Mouse (Mus musculus) CH12.LX (cell line): ENCODE data around the gene Psmc3ip. TPM values are rescaled to one million over a fixed set of nuclear protein-coding genes. Genes with fewer than 3 reads are reported as not detected.

Experiments used
- DNase-seq: peaks from one replicate; pipeline ENCODE4 v3.0.0-alpha.2; 2013; ENCODE audit errors: extremely low read depth
- H3K27ac ChIP-seq: 2 replicates; pipeline ENCODE4 v1.5.1; 2012; ENCODE audit warnings: low read depth, mild to moderate bottlenecking, control low read depth, moderate library complexity; ENCODE audit not compliant: insufficient read depth
- H3K27me3 ChIP-seq: replicated peaks from 2 replicates; pipeline ENCODE3; 2012; ENCODE audit warnings: inconsistent platforms
- H3K36me3 ChIP-seq, 2 experiments: replicated peaks in 1 of 2; 2 replicates each; pipeline versions ENCODE3 to v1.6.1; 2012; ENCODE audit warnings: inconsistent platforms in 1 of 2, low read length in 1 of 2, mild to moderate bottlenecking in 1 of 2, mixed read lengths in 1 of 2, moderate library complexity in 1 of 2; ENCODE audit not compliant: control insufficient read depth in 1 of 2, insufficient read depth in 1 of 2
- H3K4me1 ChIP-seq, 2 experiments: 2 replicates each; pipeline ENCODE4 v1.6.1; 2012; ENCODE audit warnings: inconsistent platforms in 1 of 2, moderate library complexity in 1 of 2; ENCODE audit not compliant: insufficient read depth in 2 of 2, control insufficient read depth in 1 of 2
- H3K4me2 ChIP-seq: 2 replicates; pipeline ENCODE4 v1.6.1; 2012; ENCODE audit warnings: low read depth, mild to moderate bottlenecking, control low read depth; ENCODE audit not compliant: poor library complexity, insufficient read depth, severe bottlenecking
- H3K4me3 ChIP-seq, 3 experiments: fragments of 150-350 bp in 1 of 3; sonication (generic) in 1 of 3; replicated peaks in 1 of 3; 2 replicates each; pipeline versions ENCODE3 to v1.5.1; 2011 to 2012; ENCODE audit warnings: low read depth in 2 of 3, low read length in 2 of 3, mild to moderate bottlenecking in 2 of 3, moderate library complexity in 2 of 3, control low read depth in 1 of 3, improper control_type of control experiment in 1 of 3, inconsistent platforms in 1 of 3, mixed read lengths in 1 of 3; ENCODE audit not compliant: poor library complexity in 1 of 3
- H3K79me2 ChIP-seq: replicated peaks from 2 replicates; pipeline ENCODE4 v1.6.1; 2012; ENCODE audit warnings: mild to moderate bottlenecking, moderate library complexity; ENCODE audit not compliant: control insufficient read depth, poor library complexity, insufficient read depth, severe bottlenecking; ENCODE audit errors: extremely low read depth
- H3K9ac ChIP-seq: 2 replicates; pipeline ENCODE4 v1.6.1; 2012; ENCODE audit warnings: low read depth, mild to moderate bottlenecking, control low read depth, moderate library complexity; ENCODE audit not compliant: insufficient read depth
- H3K9me3 ChIP-seq: replicated peaks from 2 replicates; pipeline ENCODE3; 2012; ENCODE audit warnings: low read length, inconsistent platforms, mixed read lengths
- BHLHE40 ChIP-seq: IDR thresholded peaks from 2 replicates; pipeline ENCODE4 v1.6.1; 2011; ENCODE audit warnings: mild to moderate bottlenecking, low read depth, low read length, improper control_type of control experiment
- CHD1 ChIP-seq: IDR thresholded peaks from 2 replicates; pipeline ENCODE4 v1.6.1; 2012; ENCODE audit warnings: low read depth, low read length, improper control_type of control experiment, inconsistent platforms
- CTCF ChIP-seq, 2 experiments: IDR thresholded peaks in 1 of 2; conservative IDR thresholded peaks in 1 of 2; 2 replicates each; pipeline ENCODE4 v1.5.1; 2011 to 2012; ENCODE audit warnings: low read depth in 2 of 2, low read length in 2 of 2, improper control_type of control experiment in 1 of 2, inconsistent platforms in 1 of 2, mild to moderate bottlenecking in 1 of 2, moderate library complexity in 1 of 2
- ELF1 ChIP-seq: IDR thresholded peaks from 2 replicates; pipeline ENCODE4 v1.6.1; 2014; ENCODE audit warnings: low read depth, mild to moderate bottlenecking, inconsistent platforms, low read length, improper control_type of control experiment
- EP300 ChIP-seq: IDR thresholded peaks from 2 replicates; pipeline ENCODE4 v1.6.1; 2011; ENCODE audit warnings: low read length, improper control_type of control experiment
- ETS1 ChIP-seq: conservative IDR thresholded peaks from 2 replicates; pipeline ENCODE4 v1.6.1; 2012; ENCODE audit warnings: low read depth, mild to moderate bottlenecking, inconsistent platforms, low read length, improper control_type of control experiment, moderate library complexity
- IRF4 ChIP-seq: IDR thresholded peaks from 2 replicates; pipeline ENCODE4 v1.6.1; 2014; ENCODE audit warnings: low read depth, mild to moderate bottlenecking, inconsistent platforms, low read length, improper control_type of control experiment
- JUND ChIP-seq: conservative IDR thresholded peaks from 2 replicates; pipeline ENCODE4 v1.6.1; 2011; ENCODE audit warnings: low read depth, low read length, improper control_type of control experiment
- MAFK ChIP-seq: IDR thresholded peaks from 2 replicates; pipeline ENCODE4 v1.6.1; 2011; ENCODE audit warnings: low read length, improper control_type of control experiment; ENCODE audit not compliant: insufficient replicate concordance
- MAX ChIP-seq: IDR thresholded peaks from 2 replicates; pipeline ENCODE4 v1.6.1; 2011; ENCODE audit warnings: low read length, improper control_type of control experiment
- MAZ ChIP-seq: IDR thresholded peaks from 2 replicates; pipeline ENCODE4 v1.6.1; 2012; ENCODE audit warnings: low read depth, mild to moderate bottlenecking, inconsistent platforms, low read length, improper control_type of control experiment, moderate library complexity
- MEF2A ChIP-seq: IDR thresholded peaks from 2 replicates; pipeline ENCODE4 v1.6.1; 2014; ENCODE audit warnings: low read depth, mild to moderate bottlenecking, inconsistent platforms, low read length, improper control_type of control experiment, borderline replicate concordance
- MXI1 ChIP-seq: IDR thresholded peaks from 2 replicates; pipeline ENCODE4 v1.6.1; 2011; ENCODE audit warnings: mild to moderate bottlenecking, low read depth, low read length, improper control_type of control experiment
- MYC ChIP-seq: IDR thresholded peaks from 2 replicates; pipeline ENCODE4 v1.6.1; 2011; ENCODE audit warnings: low read depth, mild to moderate bottlenecking, improper control_type of control experiment, low read length
- POLR2AphosphoS2 ChIP-seq: IDR thresholded peaks from 2 replicates; pipeline ENCODE4 v1.6.1; 2011; ENCODE audit warnings: low read depth, low read length, improper control_type of control experiment
- RAD21 ChIP-seq: IDR thresholded peaks from 2 replicates; pipeline ENCODE4 v1.6.1; 2011; ENCODE audit warnings: low read depth, mild to moderate bottlenecking, low read length, improper control_type of control experiment, moderate library complexity
- SIN3A ChIP-seq: IDR thresholded peaks from 2 replicates; pipeline ENCODE4 v1.6.1; 2012; ENCODE audit warnings: low read length, improper control_type of control experiment, inconsistent platforms
- TBP ChIP-seq: conservative IDR thresholded peaks from 2 replicates; pipeline ENCODE4 v1.6.1; 2011; ENCODE audit warnings: low read depth, low read length, improper control_type of control experiment
- TCF12 ChIP-seq: IDR thresholded peaks from 2 replicates; pipeline ENCODE4 v1.6.1; 2014; ENCODE audit warnings: low read depth, mild to moderate bottlenecking, inconsistent platforms, low read length, improper control_type of control experiment
- USF1 ChIP-seq: IDR thresholded peaks from 2 replicates; pipeline ENCODE4 v1.6.1; 2014; ENCODE audit warnings: low read depth, mild to moderate bottlenecking, inconsistent platforms, low read length, improper control_type of control experiment
- USF2 ChIP-seq: conservative IDR thresholded peaks from 2 replicates; pipeline ENCODE4 v1.6.1; 2011; ENCODE audit warnings: low read depth, low read length, improper control_type of control experiment
- ZMIZ1 ChIP-seq: IDR thresholded peaks from 2 replicates; pipeline ENCODE4 v1.6.1; 2012; ENCODE audit warnings: low read depth, mild to moderate bottlenecking, inconsistent platforms, low read length, improper control_type of control experiment
- ZNF384 ChIP-seq: IDR thresholded peaks from 2 replicates; pipeline ENCODE4 v1.6.1; 2012; ENCODE audit warnings: low read depth, low read length, improper control_type of control experiment, inconsistent platforms
- dilution Hi-C: fragments of 300-500 bp; cut with MboI; formaldehyde crosslinking; loops from 2 replicates; pipeline ENCODE4 v1.14.3; 2020; ENCODE audit warnings: low sequenced_read_pairs; ENCODE audit not compliant: extremely low pct_unique_long_range_greater_than_20kb, extremely low pct_ligation_motif_present
- in situ Hi-C: fragments of 300-500 bp; cut with MboI; formaldehyde crosslinking; loops from 3 replicates; pipeline ENCODE4 v1.14.3; 2019; ENCODE audit warnings: low sequenced_read_pairs, low pct_ligation_motif_present, low pct_unique_long_range_greater_than_20kb, mixed read lengths
- polyA plus RNA-seq: library from polyadenylated mRNA; unstranded; fragments of >175 nt; gene quantifications from 2 replicates; pipeline ENCODE4 v1.2.1, GENCODE M21; 2012; ENCODE audit warnings: low read depth; ENCODE audit not compliant: insufficient read length
- total RNA-seq, 2 experiments: library from RNA; depleted of rRNA; stranded (reverse); fragments of 300-350 nt in 1 of 2; fragments of >200 nt in 1 of 2; gene quantifications; 2 replicates each; pipeline ENCODE4 v1.2.3; 2012 to 2014

Gene Psmc3ip
- total and polyA plus RNA-seq, 3 experiments: 63.7 to 89.9 (median 85.9) TPM

DNA sequence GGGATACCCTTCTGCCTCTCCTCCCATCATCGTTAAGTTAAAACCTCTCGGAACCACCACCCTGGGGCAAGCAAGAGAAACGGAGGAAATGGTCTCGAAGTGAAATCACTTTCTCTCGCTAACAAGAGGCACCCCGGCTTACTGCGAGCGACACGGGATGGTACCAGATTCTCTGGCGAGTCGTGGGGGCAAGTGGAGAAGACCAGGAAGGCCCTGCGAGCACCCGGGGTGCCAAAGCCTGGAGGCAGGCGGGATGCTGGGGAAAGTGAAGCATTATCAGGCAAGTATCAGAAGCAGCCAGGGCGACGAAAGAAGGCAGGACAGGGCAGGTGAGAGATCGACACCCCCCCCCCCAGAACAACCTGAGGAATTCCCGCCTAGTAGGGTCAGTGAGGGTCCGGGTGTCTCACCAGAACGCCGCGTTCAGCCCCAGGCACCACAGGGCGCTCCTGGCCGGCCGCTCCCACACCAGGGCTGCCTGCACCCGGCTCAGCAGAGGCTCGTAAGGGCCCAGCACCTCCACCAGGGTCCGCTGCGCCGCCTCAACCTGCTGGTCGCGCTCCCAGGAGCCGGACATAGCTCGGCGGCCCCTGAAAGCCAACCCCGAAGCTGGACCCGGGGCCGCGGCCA, 24.0 kb upstream of the Psmc3ip start:
- in situ Hi-C loops: no loop called here
- DNase-seq: peak; percentile 30

DNA sequence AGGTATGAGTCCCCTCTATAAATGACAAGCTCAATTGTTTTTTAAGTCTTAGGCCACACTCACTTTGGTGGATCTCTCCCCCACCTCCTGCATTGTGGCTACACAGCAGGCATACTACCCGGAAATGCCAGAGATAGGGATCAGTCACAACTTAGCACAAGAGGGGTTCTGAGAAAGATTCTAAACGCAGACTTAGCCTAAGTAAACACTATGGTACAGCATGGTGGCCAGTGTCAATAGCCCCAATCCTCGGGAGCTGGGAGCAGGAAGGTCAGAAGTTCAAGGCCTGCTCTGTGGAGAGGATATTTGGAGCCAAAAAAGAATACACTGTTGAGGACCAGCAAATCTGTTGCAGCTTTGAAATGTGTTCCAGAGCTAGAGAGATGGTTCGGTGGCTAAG, 22.9 kb upstream of the Psmc3ip start:
- H3K9me3 ChIP-seq: peaks cover 8% of the 10 kb centered on the region
- peak overlapping the region; percentile 87 for H3K9ac ChIP-seq
- in situ Hi-C loops: no loop called here
- no peak overlapping the region for H3K27ac ChIP-seq
- H3K4me2 ChIP-seq: peak overlapping the region; percentile 76
- H3K79me2 ChIP-seq: peaks cover 77% of the 10 kb centered on the region
- DNase-seq: no peak
- no peaks in the 10 kb centered on the region for H3K27me3 ChIP-seq
- peaks cover 20 to 65% of the 10 kb centered on the region in 2 experiments for H3K4me1 ChIP-seq
- H3K4me3 ChIP-seq: peak overlapping the region; percentile 69 to 83 (median 82)
- peaks cover 10 to 53% of the 10 kb centered on the region in 2 experiments for H3K36me3 ChIP-seq
- TF ChIP-seq RAD21 (no peak), ELF1 (peak; percentile 57)
- dilution Hi-C loops: no loop called here

More for the DNA sequence above, 24.0 kb upstream of the Psmc3ip start:
- peak overlapping the region; percentile 41; the same call in 1 of the 2 replicates for H3K27ac ChIP-seq
- peak overlapping the region; percentile 76; the same call in 1 of the 2 replicates for H3K4me2 ChIP-seq
- H3K9me3 ChIP-seq: peaks cover 2% of the 10 kb centered on the region
- peak overlapping the region; percentile 87 for H3K9ac ChIP-seq
- peaks cover 65% of the 10 kb centered on the region for H3K79me2 ChIP-seq
- dilution Hi-C loops: no loop called here
- peaks cover 19 to 54% of the 10 kb centered on the region in 2 experiments for H3K36me3 ChIP-seq
- no peaks in the 10 kb centered on the region for H3K27me3 ChIP-seq
- peaks cover 20 to 60% of the 10 kb centered on the region in 2 experiments for H3K4me1 ChIP-seq
- H3K4me3 ChIP-seq: peak overlapping the region; percentile 69 to 83 (median 82)
- TF ChIP-seq USF1 (no peak), ZMIZ1 (no peak), POLR2AphosphoS2 (no peak), IRF4 (no peak), ELF1 (no peak)

DNA sequence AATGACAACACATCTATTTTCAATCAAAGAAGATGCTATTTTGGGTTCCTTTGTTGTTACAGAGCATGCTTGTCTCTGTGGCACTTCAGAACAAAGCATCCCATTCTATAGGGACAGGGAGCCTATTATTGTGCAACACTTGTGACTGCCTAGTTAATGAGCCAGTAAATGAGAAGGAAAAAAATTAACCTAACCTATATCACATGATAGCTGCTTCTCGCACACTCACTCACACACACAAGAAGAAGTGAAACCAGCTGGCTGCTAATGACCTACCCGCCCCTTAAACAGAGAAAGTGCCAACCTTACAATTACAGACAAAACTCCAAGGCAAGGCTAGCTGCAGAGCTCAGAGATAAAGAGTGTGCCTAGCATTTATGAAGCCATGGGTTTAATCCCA, 20.3 kb upstream of the Psmc3ip start:
- Histone ChIP-seq H3K79me2 (peaks cover 85% of the 10 kb centered on the region), H3K9ac (no peak overlapping the region; the same call in 1 of the 2 replicates), H3K27me3 (no peaks in the 10 kb centered on the region), H3K4me3 (no peak overlapping the region), H3K4me1 (peaks cover 20 to 70% of the 10 kb centered on the region in 2 experiments), H3K9me3 (peaks cover 13% of the 10 kb centered on the region), H3K4me2 (peak overlapping the region; percentile 53), H3K27ac (peak overlapping the region; percentile 49), H3K36me3 (peaks cover 4 to 43% of the 10 kb centered on the region in 2 experiments)
- DNase-seq: peak; percentile 77
- peak; percentile 95 for TF ChIP-seq EP300
- TF ChIP-seq CTCF (conservative IDR thresholded peaks at IDR 0.05 in 1 of 2, IDR thresholded peaks at IDR 0.05 in 1 of 2; ENCODE audit: low read depth in 2 of 2, low read length in 2 of 2): no peak
- TF ChIP-seq USF2: no peak; the same call in 1 of the 2 replicates
- TF ChIP-seq ETS1: peak; percentile 99
- peak; percentile 39 for TF ChIP-seq MYC
- TF ChIP-seq MAZ: 0 out of 2 replicates have a peak, but pooled peaks have one; percentile 34
- TF ChIP-seq MEF2A: peak; percentile 71
- peak; percentile 99 for TF ChIP-seq SIN3A
- no peak for TF ChIP-seq MAX
- TF ChIP-seq TBP: 0 out of 2 replicates have a peak, but pooled peaks have one; percentile 10
- TF ChIP-seq MXI1: peak; percentile 70; the same call in 1 of the 2 replicates
- TF ChIP-seq CHD1: no peak
- peak; percentile 19; the same call in 1 of the 2 replicates for TF ChIP-seq MAFK
- peak; percentile 38; the same call in 1 of the 2 replicates for TF ChIP-seq USF1
- peak; percentile 78 for TF ChIP-seq TCF12
- TF ChIP-seq IRF4: peak; percentile 99
- peak; percentile 98 for TF ChIP-seq BHLHE40
- TF ChIP-seq ZNF384: peak; percentile 86
- 0 out of 2 replicates have a peak, but pooled peaks have one; percentile 34 for TF ChIP-seq JUND
- dilution Hi-C loops (no loop called here), in situ Hi-C loops (no loop called here)
